Mouse (Mus musculus) midbrain, postnatal 0 days (tissue): ENCODE measurements around the gene Olfr1494. TPM values are rescaled to one million over a fixed set of nuclear protein-coding genes. Genes with fewer than 3 reads are reported as not detected.

ENCODE experiments used
- ATAC-seq: fragments of 200-750 bp; cut with Nextera tagmentation; 2 replicates; pipeline ENCODE4 v1.8.0; 2017; ENCODE audit warnings: moderate number of reproducible peaks, mild to moderate bottlenecking, moderate TSS enrichment, moderate library complexity; ENCODE audit not compliant: low FRiP score
- DNase-seq: peaks from one replicate; pipeline ENCODE4 v3.0.0-alpha.2; 2015; ENCODE audit warnings: low spot score
- H3K27ac ChIP-seq: fragments of 300-500 bp; sonication (generic); 2 replicates; pipeline ENCODE4 v1.5.1; 2014; ENCODE audit warnings: low read depth, mild to moderate bottlenecking, low read length, mixed read lengths
- H3K27me3 ChIP-seq: fragments of 300-500 bp; sonication (generic); 2 replicates; pipeline ENCODE4 v1.6.1; 2014; ENCODE audit warnings: low read length, control low read depth, mixed read lengths; ENCODE audit not compliant: insufficient read depth
- H3K36me3 ChIP-seq: fragments of 300-500 bp; sonication (generic); 2 replicates; pipeline ENCODE4 v1.6.1; 2014; ENCODE audit warnings: low read length, control low read depth, mixed read lengths; ENCODE audit not compliant: insufficient read depth
- H3K4me1 ChIP-seq: fragments of 300-500 bp; sonication (generic); 2 replicates; pipeline ENCODE4 v1.6.1; 2014; ENCODE audit warnings: mild to moderate bottlenecking, control low read depth, antibody characterized with exemption, low read length, mixed read lengths; ENCODE audit not compliant: insufficient read depth
- H3K4me2 ChIP-seq: fragments of 300-500 bp; sonication (generic); 2 replicates; pipeline ENCODE4 v1.6.1; 2014; ENCODE audit warnings: low read depth, mild to moderate bottlenecking, low read length, mixed read lengths; ENCODE audit not compliant: poor library complexity, severe bottlenecking
- H3K4me3 ChIP-seq: fragments of 300-500 bp; sonication (generic); 2 replicates; pipeline ENCODE4 v1.5.1; 2014; ENCODE audit warnings: low read depth, mild to moderate bottlenecking, low read length, moderate library complexity
- H3K9ac ChIP-seq: fragments of 300-500 bp; sonication (generic); replicated peaks from 2 replicates; pipeline ENCODE4 v1.6.1; 2014; ENCODE audit warnings: mild to moderate bottlenecking, low read length, moderate library complexity, mixed read lengths; ENCODE audit not compliant: poor library complexity, severe bottlenecking
- H3K9me3 ChIP-seq: fragments of 300-500 bp; sonication (generic); 2 replicates; pipeline ENCODE4 v1.6.1; 2016; ENCODE audit warnings: low read length, control low read depth
- CTCF ChIP-seq: IDR thresholded peaks from 2 replicates; pipeline ENCODE4 v1.5.1; 2016; ENCODE audit warnings: antibody characterized with exemption, mild to moderate bottlenecking
- WGBS: fragments of 180-500 bp; shearing (Covaris S2); extraction: QIAGEN DNeasy Blood & Tissue Kit; methylation state at CpG from one replicate; pipeline ENCODE4 v1.1.7; 2014; 5-methylcytosine and 5-hydroxymethylcytosine counted together
- polyA plus RNA-seq: library from polyadenylated mRNA; unstranded; fragments of >200 nt; fragmentation: Nextera tagmentation; extraction: Ambion mirVana; gene quantifications from 2 replicates; pipeline ENCODE4 v1.2.1, GENCODE M21; 2015
- total RNA-seq: library from RNA; depleted of rRNA; stranded (reverse); fragments of >200 nt; gene quantifications from 2 replicates; pipeline ENCODE4 v1.2.3, GENCODE M21; 2014; rRNA removed

The Olfr1494 gene
- not detected in 2 replicates for total RNA-seq
- not detected in 2 replicates for polyA plus RNA-seq

GRCm38 (mm10) chr19:13739428-13739827 is at the start of gene Olfr1494:
TSS of gene Olfr1494 (plus strand) at chr19:13739728.
- no peak for TF ChIP-seq CTCF
- Histone ChIP-seq H3K9ac (no peak within 1 kb of the TSS), H3K36me3 (no peaks in the 10 kb centered on the region), H3K4me2 (no peak within 1 kb of the TSS), H3K9me3 (0 out of 2 replicates have a peak, but pooled peaks cover 3% of the 10 kb centered on the region), H3K27ac (no peak within 1 kb of the TSS), H3K27me3 (no peaks in the 10 kb centered on the region), H3K4me3 (no peak within 1 kb of the TSS), H3K4me1 (no peaks in the 10 kb centered on the region)
- DNase-seq = no peak
- ATAC-seq = no peak
- WGBS = 93% methylated on average over 4 of the region's 4 CpGs

GRCm38 (mm10) chr19:13696968-13697367 is 42.6 kb upstream of the Olfr1494 start, which contains the start of gene Olfr1491:
TSS of gene Olfr1491 (plus strand) at chr19:13697268.
- TF ChIP-seq CTCF = no peak
- DNase-seq (no peak), ATAC-seq (no peak)
- Histone ChIP-seq H3K9me3 (no peaks in the 10 kb centered on the region), H3K36me3 (no peaks in the 10 kb centered on the region), H3K9ac (no peak within 1 kb of the TSS), H3K27me3 (no peaks in the 10 kb centered on the region), H3K27ac (no peak within 1 kb of the TSS), H3K4me2 (no peak within 1 kb of the TSS), H3K4me1 (no peaks in the 10 kb centered on the region), H3K4me3 (no peak within 1 kb of the TSS)
- WGBS = 76% methylated on average over 3 of the region's 3 CpGs

GRCm38 (mm10) chr19:13722978-13723377 is 16.6 kb upstream of the Olfr1494 start, which contains the start of gene Olfr1493-ps1:
TSS of gene Olfr1493-ps1 (plus strand) at chr19:13723278.
- Histone ChIP-seq H3K4me2 (no peak within 1 kb of the TSS), H3K36me3 (no peaks in the 10 kb centered on the region), H3K27me3 (no peaks in the 10 kb centered on the region), H3K4me1 (no peaks in the 10 kb centered on the region), H3K4me3 (no peak within 1 kb of the TSS), H3K9me3 (no peaks in the 10 kb centered on the region), H3K9ac (no peak within 1 kb of the TSS), H3K27ac (no peak within 1 kb of the TSS)
- WGBS = 58% methylated on average over 2 of the region's 2 CpGs
- no peak for DNase-seq
- no peak for ATAC-seq
- no peak for TF ChIP-seq CTCF

GRCm38 (mm10) chr19:13749366-13749765 is 9.8 kb downstream of the Olfr1494 start:
- no peak overlapping the region for H3K9ac ChIP-seq
- no peaks in the 10 kb centered on the region for H3K27me3 ChIP-seq
- no peak for TF ChIP-seq CTCF
- ATAC-seq (no peak), DNase-seq (peak; percentile 2)
- H3K4me1 ChIP-seq = no peaks in the 10 kb centered on the region
- H3K4me2 ChIP-seq = no peak overlapping the region
- no peaks in the 10 kb centered on the region for H3K9me3 ChIP-seq
- no peak overlapping the region for H3K27ac ChIP-seq
- 93% methylated on average over 1 of the region's 1 CpGs for WGBS
- H3K36me3 ChIP-seq = no peaks in the 10 kb centered on the region
- no peak overlapping the region for H3K4me3 ChIP-seq

GRCm38 (mm10) chr19:13764306-13764705 is 24.8 kb downstream of the Olfr1494 start, which contains the start of gene Olfr1495:
TSS of gene Olfr1495 (plus strand) at chr19:13764606.
- H3K4me1 ChIP-seq = no peaks in the 10 kb centered on the region
- H3K4me2 ChIP-seq = no peak within 1 kb of the TSS
- H3K27me3 ChIP-seq = no peaks in the 10 kb centered on the region
- DNase-seq (no peak), ATAC-seq (no peak)
- no peaks in the 10 kb centered on the region for H3K9me3 ChIP-seq
- no peak within 1 kb of the TSS for H3K9ac ChIP-seq
- no peaks in the 10 kb centered on the region for H3K36me3 ChIP-seq
- H3K27ac ChIP-seq = no peak within 1 kb of the TSS
- WGBS = 88% methylated on average over 3 of the region's 3 CpGs
- no peak within 1 kb of the TSS for H3K4me3 ChIP-seq
- no peak for TF ChIP-seq CTCF

GRCm38 (mm10) chr19:13768565-13769276 is 29.2 kb downstream of the Olfr1494 start:
- Histone ChIP-seq H3K4me2 (no peak overlapping the region), H3K36me3 (no peaks in the 10 kb centered on the region), H3K9ac (no peak overlapping the region), H3K27ac (no peak overlapping the region), H3K9me3 (no peaks in the 10 kb centered on the region), H3K27me3 (no peaks in the 10 kb centered on the region), H3K4me1 (no peaks in the 10 kb centered on the region), H3K4me3 (no peak overlapping the region)
- no peak for TF ChIP-seq CTCF
- 90% methylated on average over 9 of the region's 9 CpGs for WGBS
- ATAC-seq (no peak), DNase-seq (no peak)
